Mouse (Mus musculus): ENCODE results near the gene Hp1bp3. TPM values are rescaled to one million over a fixed set of nuclear protein-coding genes. Genes with fewer than 3 reads are reported as not detected.

Gene Hp1bp3
- polyA plus RNA-seq, 1 experiment from 2014 or later = 214 TPM

DNA sequence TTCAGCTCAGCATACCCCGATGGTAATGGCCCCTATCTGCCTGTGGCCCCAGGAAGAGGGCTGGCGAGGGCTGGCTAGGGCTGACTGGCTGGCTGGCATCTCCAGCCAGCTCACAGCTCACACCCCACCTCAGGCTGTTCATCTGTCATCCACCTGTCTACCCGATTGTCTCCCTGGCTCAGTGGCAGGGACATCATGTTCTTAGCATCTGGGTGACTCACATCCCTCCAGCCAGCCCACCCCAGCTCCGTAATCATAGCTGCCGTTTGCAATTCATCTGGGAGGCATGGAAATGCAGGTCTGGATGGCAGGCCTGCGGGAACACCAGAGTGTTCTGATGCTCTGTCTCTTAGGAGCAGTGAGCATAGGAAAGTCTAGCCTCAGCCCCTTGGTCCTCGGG, 62.2 kb downstream of the Hp1bp3 start:
- Histone ChIP-seq H3K9me3 (no peaks in the 10 kb centered on the region), H3K27me3 (peaks cover 4% of the 10 kb centered on the region; the same call in 1 of the 2 replicates), H3K4me2 (no peak overlapping the region), H3K27ac (no peak overlapping the region), H3K36me3 (replicated peaks) (no peaks in the 10 kb centered on the region), H3K4me3 (replicated peaks) (no peak overlapping the region), H3K9ac (no peak overlapping the region), H3K4me1 (no peaks in the 10 kb centered on the region)
- WGBS = 81% methylated on average over 7 of the region's 7 CpGs
- ATAC-seq (ENCODE audit: low FRiP score) = no peak

DNA sequence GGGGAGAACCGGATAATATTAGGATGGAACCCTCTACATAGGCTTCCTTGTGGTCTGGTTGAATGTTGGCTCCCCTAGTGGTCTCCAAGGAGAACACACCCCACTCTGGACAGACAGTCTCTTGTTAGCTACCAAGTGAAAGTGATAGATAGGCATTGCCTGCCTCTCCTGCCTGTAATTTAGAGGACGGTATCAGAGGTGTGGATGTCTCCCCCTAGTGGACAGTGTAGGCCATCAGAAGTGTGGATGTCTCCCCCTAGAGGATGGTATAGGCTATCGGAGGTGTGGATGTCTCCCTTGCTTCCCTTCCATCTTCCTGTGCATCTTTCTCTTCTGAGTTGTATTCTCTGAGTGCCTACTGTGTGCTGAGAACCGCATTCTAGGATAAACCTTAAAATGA, 66.7 kb downstream of the Hp1bp3 start:
- no peak overlapping the region for H3K4me2 ChIP-seq
- 0 out of 2 replicates have a peak, but pooled peaks have one; percentile 44 for ATAC-seq (ENCODE audit: low FRiP score)
- no peak overlapping the region for H3K9ac ChIP-seq
- no peaks in the 10 kb centered on the region for H3K9me3 ChIP-seq
- peaks cover 16% of the 10 kb centered on the region; the same call in 1 of the 2 replicates for H3K27me3 ChIP-seq
- peaks cover 4% of the 10 kb centered on the region; the same call in 1 of the 2 replicates for H3K4me1 ChIP-seq
- H3K36me3 ChIP-seq (replicated peaks) = no peaks in the 10 kb centered on the region
- H3K4me3 ChIP-seq (replicated peaks) = no peak overlapping the region
- WGBS = 30% methylated on average over 4 of the region's 4 CpGs
- H3K27ac ChIP-seq = no peak overlapping the region

DNA sequence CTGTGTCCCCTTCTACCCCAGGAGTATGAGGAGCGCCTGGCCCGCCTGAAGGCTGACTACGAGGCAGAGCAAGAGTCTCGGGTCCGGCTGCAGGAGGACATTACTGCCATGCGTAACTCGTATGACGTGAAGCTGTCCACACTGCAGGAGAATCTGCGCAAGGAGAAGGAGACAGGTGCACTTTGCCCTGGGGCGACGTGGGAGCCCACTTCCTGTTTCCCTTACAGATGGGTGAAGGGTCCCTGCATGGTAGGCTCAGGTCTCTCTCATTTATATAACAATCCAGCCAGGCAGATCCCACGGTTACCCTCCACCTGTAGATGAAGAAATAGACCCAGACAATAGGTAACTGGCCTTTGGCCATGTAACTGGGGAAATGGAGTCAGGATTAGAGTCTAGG, 70.3 kb downstream of the Hp1bp3 start:
- Histone ChIP-seq H3K27me3 (peaks cover 19% of the 10 kb centered on the region; the same call in 1 of the 2 replicates), H3K4me2 (no peak overlapping the region), H3K9me3 (no peaks in the 10 kb centered on the region), H3K4me1 (peaks cover 4% of the 10 kb centered on the region; the same call in 1 of the 2 replicates), H3K27ac (no peak overlapping the region), H3K9ac (no peak overlapping the region), H3K4me3 (replicated peaks) (no peak overlapping the region), H3K36me3 (replicated peaks) (no peaks in the 10 kb centered on the region)
- 89% methylated on average over 12 of the region's 12 CpGs for WGBS
- no peak for ATAC-seq (ENCODE audit: low FRiP score)

DNA sequence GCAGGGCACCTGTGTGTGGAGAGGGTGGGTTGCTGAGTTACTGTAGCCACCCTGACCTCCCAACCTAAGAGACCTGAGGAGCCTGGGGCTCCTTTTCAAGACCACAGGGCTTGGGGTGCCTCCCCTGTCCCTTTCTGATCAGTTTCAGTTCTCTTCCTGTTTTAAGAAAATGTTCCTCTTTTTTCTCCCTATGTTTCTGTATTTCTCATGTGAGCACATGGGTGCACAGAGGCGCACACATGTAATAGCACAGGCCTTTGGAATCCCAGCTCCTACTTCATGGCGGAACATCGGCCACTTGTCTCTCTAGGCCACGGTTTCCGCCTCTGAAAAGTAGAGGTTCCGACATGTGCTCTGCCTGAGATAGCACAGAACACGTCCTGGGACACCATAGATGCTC, 72.6 kb downstream of the Hp1bp3 start:
- no peaks in the 10 kb centered on the region for H3K9me3 ChIP-seq
- H3K27me3 ChIP-seq = peaks cover 19% of the 10 kb centered on the region; the same call in 1 of the 2 replicates
- no peak overlapping the region for H3K4me3 ChIP-seq (replicated peaks)
- ATAC-seq (ENCODE audit: low FRiP score) = no peak
- no peak overlapping the region for H3K27ac ChIP-seq
- 82% methylated on average over 7 of the region's 7 CpGs for WGBS
- peaks cover 4% of the 10 kb centered on the region; the same call in 1 of the 2 replicates for H3K4me1 ChIP-seq
- H3K4me2 ChIP-seq = no peak overlapping the region
- H3K9ac ChIP-seq = no peak overlapping the region
- H3K36me3 ChIP-seq (replicated peaks) = no peaks in the 10 kb centered on the region

DNA sequence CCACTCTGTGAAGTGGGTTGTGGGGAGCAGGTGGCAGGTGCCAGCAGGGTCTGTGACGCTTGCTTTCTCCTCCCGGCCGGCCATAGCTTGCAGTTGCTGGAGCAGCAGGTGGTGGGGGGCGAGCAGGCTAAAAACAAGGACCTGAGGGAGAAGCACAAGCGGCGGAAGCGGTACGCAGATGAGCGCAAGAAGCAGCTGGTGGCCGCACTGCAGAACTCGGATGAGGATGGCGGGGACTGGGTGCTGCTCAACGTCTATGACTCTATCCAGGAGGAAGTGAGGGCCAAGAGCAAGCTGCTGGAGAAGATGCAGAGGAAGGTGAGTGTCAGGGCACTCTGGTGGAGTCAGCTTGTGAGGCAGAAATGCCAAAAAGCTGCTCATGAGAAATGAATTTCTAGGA, 75.9 kb downstream of the Hp1bp3 start:
- WGBS = 89% methylated on average over 13 of the region's 13 CpGs
- Histone ChIP-seq H3K9me3 (no peaks in the 10 kb centered on the region), H3K4me3 (replicated peaks) (no peak overlapping the region), H3K9ac (no peak overlapping the region), H3K4me2 (no peak overlapping the region), H3K27me3 (peaks cover 11% of the 10 kb centered on the region; the same call in 1 of the 2 replicates), H3K36me3 (replicated peaks) (no peaks in the 10 kb centered on the region), H3K4me1 (no peaks in the 10 kb centered on the region; the same call in 1 of the 2 replicates), H3K27ac (no peak overlapping the region)
- ATAC-seq (ENCODE audit: low FRiP score) = no peak

DNA sequence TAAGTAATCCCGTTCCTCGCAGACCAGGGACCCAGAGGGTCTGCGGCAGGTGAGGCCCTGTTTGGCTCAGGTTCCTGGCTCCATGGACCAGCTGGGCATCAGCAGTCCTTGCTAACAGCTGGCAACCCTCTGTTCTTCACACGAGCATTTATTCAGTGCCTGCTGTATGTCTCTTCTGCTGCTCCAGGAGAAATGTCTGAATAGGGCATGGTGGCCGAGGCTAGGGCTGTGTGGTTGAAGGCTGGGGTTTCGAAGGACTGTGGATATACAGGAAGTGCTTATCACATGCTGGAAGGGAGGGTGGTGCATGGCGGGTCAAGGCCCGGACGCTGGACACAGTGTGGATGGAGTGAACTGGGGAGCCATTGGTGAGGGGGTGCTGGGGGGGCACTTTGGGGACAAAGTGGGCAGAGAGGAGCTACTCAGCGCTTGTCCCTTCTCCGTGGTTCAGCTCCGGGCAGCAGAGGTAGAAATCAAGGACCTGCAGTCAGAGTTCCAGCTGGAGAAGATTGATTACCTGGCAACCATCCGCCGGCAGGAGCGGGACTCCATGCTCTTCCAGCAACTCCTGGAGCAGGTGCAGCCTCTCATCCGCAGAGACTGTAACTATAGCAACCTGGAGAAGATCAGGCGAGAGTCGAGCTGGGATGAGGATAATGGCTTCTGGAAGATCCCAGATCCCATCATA, 77.3 kb downstream of the Hp1bp3 start:
- H3K9me3 ChIP-seq = no peaks in the 10 kb centered on the region
- H3K27me3 ChIP-seq = 0 out of 2 replicates have a peak, but pooled peaks cover 3% of the 10 kb centered on the region
- no peak overlapping the region for H3K9ac ChIP-seq
- no peak overlapping the region for H3K4me3 ChIP-seq (replicated peaks)
- H3K36me3 ChIP-seq (replicated peaks) = no peaks in the 10 kb centered on the region
- no peaks in the 10 kb centered on the region; the same call in 1 of the 2 replicates for H3K4me1 ChIP-seq
- no peak for ATAC-seq (ENCODE audit: low FRiP score)
- peak overlapping the region; percentile 71 for H3K27ac ChIP-seq
- no peak overlapping the region for H3K4me2 ChIP-seq
- WGBS = 73% methylated on average over 18 of the region's 18 CpGs

DNA sequence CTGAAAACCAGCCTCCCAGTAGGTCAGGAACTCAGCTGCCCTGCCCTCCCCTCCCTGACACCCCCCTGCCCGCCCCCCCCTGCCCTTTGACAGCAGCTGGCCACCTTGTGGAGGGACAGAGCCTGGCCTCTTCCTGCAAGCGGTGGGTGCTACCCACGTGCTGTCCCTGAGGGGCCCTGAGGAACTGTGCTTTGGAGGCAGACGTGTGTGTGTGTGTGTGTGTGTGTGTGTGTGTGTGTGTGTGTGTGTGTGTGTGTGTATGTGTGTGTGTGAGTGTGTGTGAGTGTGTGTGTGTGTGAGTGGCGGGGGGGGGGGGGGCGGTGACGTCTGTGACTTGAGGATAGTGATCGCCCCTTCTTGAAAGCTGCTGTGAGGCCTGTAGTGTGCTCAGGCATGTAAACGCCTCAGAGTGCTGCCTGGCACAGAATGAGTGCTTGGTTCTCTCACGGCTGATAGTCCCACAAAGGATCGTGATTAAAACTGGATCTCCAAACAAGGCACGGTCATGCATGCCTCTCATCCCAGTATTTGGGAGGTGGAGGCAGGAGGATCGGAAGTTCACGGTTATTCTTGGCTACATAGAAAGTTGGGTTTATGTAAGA, 78.0 kb downstream of the Hp1bp3 start:
- peak overlapping the region; percentile 71; the same call in 1 of the 2 replicates for H3K27ac ChIP-seq
- 82% methylated on average over 9 of the region's 14 CpGs for WGBS
- no peak for ATAC-seq (ENCODE audit: low FRiP score)
- H3K4me3 ChIP-seq (replicated peaks) = no peak overlapping the region
- H3K36me3 ChIP-seq (replicated peaks) = no peaks in the 10 kb centered on the region
- H3K9ac ChIP-seq = no peak overlapping the region
- H3K27me3 ChIP-seq = peaks cover 3% of the 10 kb centered on the region; the same call in 1 of the 2 replicates
- no peaks in the 10 kb centered on the region for H3K9me3 ChIP-seq
- H3K4me1 ChIP-seq = no peaks in the 10 kb centered on the region; the same call in 1 of the 2 replicates
- no peak overlapping the region for H3K4me2 ChIP-seq

Other genes starting within 250 kb of the Hp1bp3 start
- gene Eif4g3, start 223.3 kb upstream of the Hp1bp3 start, polyA plus RNA-seq (2016; fragmentation: Nextera tagmentation; extraction: Ambion mirVana) = 58.0 and 60.5 TPM in 2 replicates
- 1.3 and 1.6 TPM in 2 replicates for gene Sh2d5, start 34.1 kb downstream of the Hp1bp3 start, polyA plus RNA-seq (2016; fragmentation: Nextera tagmentation; extraction: Ambion mirVana)
- gene Kif17, start 34.1 kb downstream of the Hp1bp3 start, polyA plus RNA-seq (2016; fragmentation: Nextera tagmentation; extraction: Ambion mirVana) = 0.40 and 0.45 TPM in 2 replicates
- gene Ddost, start 88.4 kb downstream of the Hp1bp3 start, polyA plus RNA-seq (2016; fragmentation: Nextera tagmentation; extraction: Ambion mirVana) = 193 and 209 TPM in 2 replicates
- 53.9 and 57.0 TPM in 2 replicates for gene Pink1, start 110.0 kb downstream of the Hp1bp3 start, polyA plus RNA-seq (2016; fragmentation: Nextera tagmentation; extraction: Ambion mirVana)
- gene Cda, start 151.7 kb downstream of the Hp1bp3 start, polyA plus RNA-seq (2016; fragmentation: Nextera tagmentation; extraction: Ambion mirVana) = 1.6 and 1.8 TPM in 2 replicates
- 0.21 and 0.24 TPM in 2 replicates for gene Fam43b, start 180.2 kb downstream of the Hp1bp3 start, polyA plus RNA-seq (2016; fragmentation: Nextera tagmentation; extraction: Ambion mirVana)
- 14.5 and 14.7 TPM in 2 replicates for gene Mul1, start 218.4 kb downstream of the Hp1bp3 start, polyA plus RNA-seq (2016; fragmentation: Nextera tagmentation; extraction: Ambion mirVana)
- 4.8 and 5.4 TPM in 2 replicates for gene Camk2n1, start 238.0 kb downstream of the Hp1bp3 start, polyA plus RNA-seq (2016; fragmentation: Nextera tagmentation; extraction: Ambion mirVana)